Mouse (Mus musculus) forebrain, postnatal 0 days (tissue): ENCODE data around the gene Psmb8. TPM values are rescaled to one million over a fixed set of nuclear protein-coding genes. Genes with fewer than 3 reads are reported as not detected.

Experiments used
- ATAC-seq: fragments of 200-750 bp; cut with Nextera tagmentation; 2 replicates; pipeline ENCODE4 v1.8.0; 2017; ENCODE audit warnings: mild to moderate bottlenecking, moderate library complexity
- DNase-seq: peaks from one replicate; pipeline ENCODE4 v3.0.0-alpha.2; 2015
- H3K27ac ChIP-seq: fragments of 300-500 bp; sonication (generic); 2 replicates; pipeline ENCODE4 v1.5.1; 2014; ENCODE audit warnings: low read depth, mild to moderate bottlenecking, antibody characterized with exemption, low read length, moderate library complexity, mixed read lengths
- H3K27me3 ChIP-seq: fragments of 300-500 bp; sonication (generic); 2 replicates; pipeline ENCODE4 v1.6.1; 2014; ENCODE audit warnings: mild to moderate bottlenecking, low read length, mixed read lengths; ENCODE audit not compliant: insufficient read depth
- H3K36me3 ChIP-seq: fragments of 300-500 bp; sonication (generic); 2 replicates; pipeline ENCODE4 v1.6.1; 2014; ENCODE audit warnings: mild to moderate bottlenecking, moderate library complexity; ENCODE audit not compliant: insufficient read depth
- H3K4me1 ChIP-seq: fragments of 300-500 bp; sonication (generic); 2 replicates; pipeline ENCODE4 v1.6.1; 2014; ENCODE audit warnings: antibody characterized with exemption; ENCODE audit not compliant: insufficient read depth
- H3K4me2 ChIP-seq: fragments of 300-500 bp; sonication (generic); 2 replicates; pipeline ENCODE4 v1.6.1; 2014; ENCODE audit warnings: low read depth, mild to moderate bottlenecking, moderate library complexity
- H3K4me3 ChIP-seq: fragments of 300-500 bp; sonication (generic); 2 replicates; pipeline ENCODE4 v1.5.1; 2014; ENCODE audit warnings: low read depth, low read length, mixed read lengths
- H3K9ac ChIP-seq: fragments of 300-500 bp; sonication (generic); 2 replicates; pipeline ENCODE4 v1.6.1; 2014; ENCODE audit warnings: mild to moderate bottlenecking
- H3K9me3 ChIP-seq: fragments of 300-500 bp; sonication (generic); 2 replicates; pipeline ENCODE4 v1.6.1; 2016; ENCODE audit warnings: low read length
- CTCF ChIP-seq: sonication (generic); IDR thresholded peaks from 2 replicates; pipeline ENCODE4 v1.5.1; 2016; ENCODE audit warnings: antibody characterized with exemption, control low read depth, low read depth
- WGBS: fragments of 180-500 bp; shearing (Covaris S2); extraction: QIAGEN DNeasy Blood & Tissue Kit; methylation state at CpG from one replicate; pipeline ENCODE4 v1.1.7; 2014; 5-methylcytosine and 5-hydroxymethylcytosine counted together
- polyA plus RNA-seq: library from polyadenylated mRNA; unstranded; fragments of >200 nt; fragmentation: Nextera tagmentation; extraction: Ambion mirVana; gene quantifications from 2 replicates; pipeline ENCODE4 v1.2.1, GENCODE M21; 2015
- total RNA-seq: library from RNA; depleted of rRNA; stranded (reverse); fragments of >200 nt; gene quantifications from 2 replicates; pipeline ENCODE4 v1.2.3, GENCODE M21; 2014

Gene Psmb8
- total and polyA plus RNA-seq, 2 experiments from 2014 or later, result 2.9 to 4.8 TPM

DNA sequence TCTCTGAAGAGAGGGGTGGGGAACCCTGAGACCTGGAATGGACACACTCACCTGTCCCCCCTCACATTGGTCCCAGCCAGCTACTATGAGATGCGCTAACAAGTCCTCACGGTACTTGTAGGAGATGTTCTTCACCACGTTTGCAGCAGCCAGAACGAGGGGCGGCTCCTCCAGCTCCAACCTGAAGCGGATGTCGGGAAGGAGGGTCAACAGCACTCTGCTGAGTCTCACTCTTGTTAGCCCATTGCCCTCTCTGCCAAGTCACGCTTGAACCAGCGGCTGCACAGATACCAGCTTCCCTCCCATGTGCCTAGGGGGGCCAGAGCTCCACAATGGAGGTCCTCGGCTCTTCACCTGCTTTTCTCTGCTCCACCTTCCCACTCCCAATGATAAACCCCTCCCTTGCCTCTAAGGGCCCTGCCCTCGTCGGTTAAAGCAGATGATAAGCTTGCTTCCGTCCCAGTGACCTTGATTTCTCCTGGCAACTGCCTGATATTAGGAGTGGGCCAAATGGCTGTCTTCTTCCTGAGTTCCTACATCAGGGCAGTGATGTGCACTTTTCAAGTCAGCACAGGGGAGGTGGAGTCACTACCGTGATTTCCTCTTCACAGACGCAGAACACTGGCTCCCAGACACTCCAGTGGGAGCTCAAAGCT, 13.8 kb upstream of the Psmb8 start:
- no peaks in the 10 kb centered on the region for H3K36me3 ChIP-seq
- no peak for TF ChIP-seq CTCF

DNA sequence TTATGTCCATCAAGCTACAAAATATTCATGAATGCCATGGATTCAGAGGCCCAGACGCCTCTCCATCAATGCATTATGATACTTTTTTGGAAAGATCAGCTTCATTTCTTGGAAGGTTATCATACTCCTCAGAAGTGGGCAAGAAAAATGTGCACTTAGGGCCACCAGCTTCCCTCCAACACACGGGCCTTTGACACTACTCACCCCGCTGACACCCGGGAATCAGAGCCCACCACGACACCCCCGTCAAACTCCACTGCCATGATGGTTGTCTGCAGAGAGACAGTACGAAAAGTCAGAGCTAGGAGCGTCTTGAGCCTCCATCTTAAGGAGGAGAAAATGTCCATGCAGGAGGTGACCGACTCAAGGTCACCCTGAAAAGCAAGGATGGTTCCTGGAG, 12.0 kb upstream of the Psmb8 start:
- Histone ChIP-seq H3K4me1 (peaks cover 7% of the 10 kb centered on the region; the same call in 1 of the 2 replicates), H3K4me3 (no peak overlapping the region), H3K4me2 (no peak overlapping the region), H3K27ac (no peak overlapping the region), H3K9me3 (no peaks in the 10 kb centered on the region), H3K9ac (no peak overlapping the region), H3K27me3 (peaks cover 16% of the 10 kb centered on the region), H3K36me3 (no peaks in the 10 kb centered on the region)
- no peak for TF ChIP-seq CTCF
- 92% methylated on average over 9 of the region's 9 CpGs for WGBS
- DNase-seq (no peak), ATAC-seq (no peak)

More for the DNA sequence above, 13.8 kb upstream of the Psmb8 start:
- ATAC-seq, result no peak
- DNase-seq, result no peak
- Histone ChIP-seq H3K9me3 (no peaks in the 10 kb centered on the region), H3K27me3 (peaks cover 16% of the 10 kb centered on the region), H3K4me1 (peaks cover 7% of the 10 kb centered on the region; the same call in 1 of the 2 replicates), H3K27ac (no peak overlapping the region), H3K4me3 (no peak overlapping the region), H3K4me2 (no peak overlapping the region), H3K9ac (no peak overlapping the region)
- WGBS, result 72% methylated on average over 15 of the region's 15 CpGs

DNA sequence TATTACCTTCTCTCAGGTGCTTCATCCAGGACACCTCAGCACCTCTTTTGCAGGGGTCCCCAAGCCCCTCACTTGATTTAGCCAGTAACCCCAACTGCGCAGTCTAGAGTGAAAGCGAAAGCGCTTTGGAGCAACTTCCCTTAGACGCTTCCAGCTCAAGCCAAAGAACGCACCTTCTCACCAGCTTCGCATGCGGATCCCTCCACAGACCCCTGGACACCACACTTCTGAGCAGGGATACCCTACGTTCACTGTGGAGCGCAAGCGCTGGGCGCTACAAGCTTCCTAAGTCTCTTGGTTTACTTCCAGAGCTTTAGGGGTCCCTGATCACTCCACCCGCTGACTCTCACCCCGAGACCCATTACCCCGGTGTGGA, 10.6 kb upstream of the Psmb8 start:
- Histone ChIP-seq H3K4me1 (peaks cover 7% of the 10 kb centered on the region; the same call in 1 of the 2 replicates), H3K4me3 (peak overlapping the region; percentile 53), H3K27me3 (peaks cover 16% of the 10 kb centered on the region), H3K9ac (peak overlapping the region; percentile 58), H3K36me3 (no peaks in the 10 kb centered on the region), H3K9me3 (no peaks in the 10 kb centered on the region), H3K4me2 (peak overlapping the region; percentile 90), H3K27ac (no peak overlapping the region)
- DNase-seq (no peak), ATAC-seq (peak; percentile 38)
- TF ChIP-seq CTCF, result no peak
- 1% methylated on average over 14 of the region's 14 CpGs for WGBS

DNA sequence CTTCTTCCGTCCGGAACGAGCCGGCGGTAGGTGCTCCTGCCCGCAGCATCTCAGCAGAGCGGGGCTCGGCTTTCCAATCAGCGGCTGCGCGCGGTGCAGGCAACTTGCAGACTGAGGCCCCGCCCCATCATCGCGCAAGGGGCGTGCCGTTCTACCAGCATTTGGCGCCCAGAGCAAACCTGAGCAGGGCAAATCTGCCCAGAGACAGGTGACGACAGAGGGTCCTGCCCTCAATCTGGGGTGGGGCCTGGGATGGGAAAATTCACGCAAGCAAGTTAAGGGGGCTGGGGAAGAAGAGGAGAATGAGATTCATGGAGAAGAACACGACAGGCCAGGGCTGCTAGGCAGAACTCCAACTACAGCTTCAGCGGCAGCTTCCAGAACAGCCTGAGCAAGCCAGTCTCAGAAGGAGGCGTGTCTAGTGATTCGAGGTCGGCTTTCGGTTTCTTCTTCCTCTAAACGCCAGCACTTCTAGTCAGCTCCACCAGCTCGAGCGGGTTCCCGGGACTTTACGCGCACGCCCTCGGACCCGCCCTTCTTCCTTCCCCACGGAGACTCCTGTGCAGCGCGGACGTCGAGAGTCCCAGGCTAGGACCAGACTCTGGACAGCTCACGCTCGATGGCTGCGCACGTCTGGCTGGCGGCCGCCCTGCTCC, 10.1 kb upstream of the Psmb8 start, which contains the start of the genes Tap1 and Psmb9:
TSS of gene Tap1 (plus strand) at position 293 of the 656 bp plus-strand sequence.
TSS of gene Psmb9 (minus strand) at position 504 of the 656 bp plus-strand sequence.
- Histone ChIP-seq H3K27ac (peak within 1 kb of the TSS; percentile 57; the same call in 1 of the 2 replicates), H3K9me3 (no peaks in the 10 kb centered on the region), H3K36me3 (no peaks in the 10 kb centered on the region), H3K9ac (peak within 1 kb of the TSS; percentile 58), H3K4me2 (peak within 1 kb of the TSS; percentile 90), H3K4me1 (peaks cover 7% of the 10 kb centered on the region; the same call in 1 of the 2 replicates), H3K27me3 (peaks cover 16% of the 10 kb centered on the region), H3K4me3 (peak within 1 kb of the TSS; percentile 53)
- 2% methylated on average over 46 of the region's 46 CpGs for WGBS
- ATAC-seq, result peak; percentile 98
- TF ChIP-seq CTCF, result no peak
- peak; percentile 94 for DNase-seq

DNA sequence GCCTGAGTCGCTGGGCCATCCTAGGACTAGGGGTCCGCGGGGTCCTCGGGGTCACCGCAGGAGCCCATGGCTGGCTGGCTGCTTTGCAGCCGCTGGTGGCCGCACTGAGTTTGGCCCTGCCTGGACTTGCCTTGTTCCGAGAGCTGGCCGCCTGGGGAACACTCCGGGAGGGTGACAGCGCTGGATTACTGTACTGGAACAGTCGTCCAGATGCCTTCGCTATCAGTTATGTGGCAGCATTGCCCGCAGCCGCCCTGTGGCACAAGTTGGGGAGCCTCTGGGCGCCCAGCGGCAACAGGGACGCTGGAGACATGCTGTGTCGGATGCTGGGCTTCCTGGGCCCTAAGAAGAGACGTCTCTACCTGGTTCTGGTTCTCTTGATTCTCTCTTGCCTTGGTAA, 9.5 kb upstream of the Psmb8 start:
- H3K4me1 ChIP-seq, result peaks cover 7% of the 10 kb centered on the region; the same call in 1 of the 2 replicates
- no peak for ATAC-seq
- peaks cover 20% of the 10 kb centered on the region for H3K27me3 ChIP-seq
- H3K36me3 ChIP-seq, result no peaks in the 10 kb centered on the region
- H3K9me3 ChIP-seq, result no peaks in the 10 kb centered on the region
- peak overlapping the region; percentile 58 for H3K9ac ChIP-seq
- peak overlapping the region; percentile 90 for H3K4me2 ChIP-seq
- no peak for DNase-seq
- H3K4me3 ChIP-seq, result peak overlapping the region; percentile 53
- TF ChIP-seq CTCF, result no peak
- 3% methylated on average over 20 of the region's 20 CpGs for WGBS
- H3K27ac ChIP-seq, result 0 out of 2 replicates have a peak overlapping the region, but pooled peaks have one; percentile 57

DNA sequence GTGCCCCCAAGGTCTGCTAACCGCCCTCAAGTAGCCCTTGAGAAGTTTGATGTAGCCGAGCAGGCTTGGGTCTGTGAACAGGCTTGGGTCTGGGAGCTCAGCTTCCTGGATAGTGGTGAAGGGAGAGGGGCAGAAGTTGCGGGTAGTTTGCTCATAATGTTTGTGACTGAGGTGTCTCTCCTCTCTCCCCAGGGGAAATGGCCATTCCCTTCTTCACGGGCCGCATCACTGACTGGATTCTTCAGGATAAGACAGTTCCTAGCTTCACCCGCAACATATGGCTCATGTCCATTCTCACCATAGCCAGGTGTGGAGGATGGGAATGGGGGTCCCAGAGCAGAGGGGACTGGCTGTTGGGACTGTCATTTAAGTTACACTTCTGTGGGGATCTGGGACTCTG, 8.5 kb upstream of the Psmb8 start:
- Histone ChIP-seq H3K4me3 (no peak overlapping the region), H3K36me3 (no peaks in the 10 kb centered on the region), H3K27me3 (peaks cover 20% of the 10 kb centered on the region), H3K4me2 (no peak overlapping the region), H3K9ac (no peak overlapping the region), H3K4me1 (peaks cover 7% of the 10 kb centered on the region; the same call in 1 of the 2 replicates), H3K27ac (no peak overlapping the region), H3K9me3 (no peaks in the 10 kb centered on the region)
- 78% methylated on average over 6 of the region's 6 CpGs for WGBS
- TF ChIP-seq CTCF, result no peak
- ATAC-seq (no peak), DNase-seq (no peak)

DNA sequence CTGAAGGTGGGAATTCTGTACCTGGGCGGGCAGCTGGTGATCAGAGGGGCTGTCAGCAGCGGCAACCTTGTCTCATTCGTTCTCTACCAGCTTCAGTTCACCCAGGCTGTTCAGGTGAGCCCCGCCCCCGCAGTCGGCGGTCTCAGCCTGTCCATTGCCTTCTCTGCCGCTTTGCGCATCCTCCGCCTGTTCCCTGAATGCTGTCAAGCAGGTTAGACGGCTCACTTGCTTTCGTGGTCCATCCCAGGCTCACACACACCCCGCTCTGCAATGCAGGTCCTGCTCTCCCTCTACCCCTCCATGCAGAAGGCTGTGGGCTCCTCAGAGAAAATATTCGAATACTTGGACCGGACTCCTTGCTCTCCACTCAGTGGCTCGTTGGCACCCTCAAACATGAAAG, 4.7 kb upstream of the Psmb8 start:
- Histone ChIP-seq H3K36me3 (no peaks in the 10 kb centered on the region), H3K9me3 (no peaks in the 10 kb centered on the region), H3K9ac (no peak overlapping the region), H3K4me3 (no peak overlapping the region), H3K4me2 (no peak overlapping the region), H3K27me3 (peaks cover 34% of the 10 kb centered on the region), H3K27ac (no peak overlapping the region), H3K4me1 (peaks cover 5% of the 10 kb centered on the region; the same call in 1 of the 2 replicates)
- DNase-seq (no peak), ATAC-seq (no peak)
- TF ChIP-seq CTCF, result no peak
- WGBS, result 26% methylated on average over 15 of the region's 16 CpGs
